Mouse (Mus musculus) limb, embryonic 14.5 days (tissue): ENCODE results near the gene Rpap1. TPM values are rescaled to one million over a fixed set of nuclear protein-coding genes. Genes with fewer than 3 reads are reported as not detected.

Experiments
- ATAC-seq: fragments of 200-750 bp; cut with Nextera tagmentation; 2 replicates; pipeline ENCODE4 v1.8.0; 2017; ENCODE audit warnings: low read depth, moderate number of reproducible peaks, moderate TSS enrichment; ENCODE audit not compliant: low FRiP score
- DNase-seq: peaks from one replicate; pipeline ENCODE4 v3.0.0-alpha.2; 2015; ENCODE audit warnings: low spot score
- H3K27ac ChIP-seq: fragments of 300-500 bp; sonication (generic); replicated peaks from 2 replicates; pipeline ENCODE4 v1.5.1; 2014; ENCODE audit warnings: low read depth, mild to moderate bottlenecking, low read length, moderate library complexity, mixed read lengths
- H3K27me3 ChIP-seq: fragments of 300-500 bp; sonication (generic); 2 replicates; pipeline ENCODE4 v1.6.1; 2014; ENCODE audit warnings: low read length, mixed read lengths; ENCODE audit not compliant: control insufficient read depth, insufficient read depth
- H3K36me3 ChIP-seq: fragments of 300-500 bp; sonication (generic); 2 replicates; pipeline ENCODE4 v1.6.1; 2014; ENCODE audit warnings: mild to moderate bottlenecking, low read length, moderate library complexity, mixed read lengths; ENCODE audit not compliant: control insufficient read depth, insufficient read depth
- H3K4me1 ChIP-seq: fragments of 300-500 bp; sonication (generic); 2 replicates; pipeline ENCODE4 v1.6.1; 2014; ENCODE audit warnings: antibody characterized with exemption, low read length, mixed read lengths; ENCODE audit not compliant: control insufficient read depth, insufficient read depth
- H3K4me2 ChIP-seq: fragments of 300-500 bp; sonication (generic); replicated peaks from 2 replicates; pipeline ENCODE4 v1.6.1; 2014; ENCODE audit warnings: low read depth, mild to moderate bottlenecking, low read length, moderate library complexity; ENCODE audit not compliant: severe bottlenecking
- H3K4me3 ChIP-seq: fragments of 300-500 bp; sonication (generic); replicated peaks from 2 replicates; pipeline ENCODE4 v1.5.1; 2014; ENCODE audit warnings: low read length
- H3K9ac ChIP-seq: fragments of 300-500 bp; sonication (generic); 2 replicates; pipeline ENCODE4 v1.6.1; 2014; ENCODE audit warnings: mild to moderate bottlenecking, low read depth, low read length, moderate library complexity; ENCODE audit not compliant: severe bottlenecking
- H3K9me3 ChIP-seq: fragments of 300-500 bp; sonication (generic); 2 replicates; pipeline ENCODE4 v1.6.1; 2016; ENCODE audit warnings: low read length; ENCODE audit not compliant: control insufficient read depth
- POLR2A ChIP-seq: fragments of 200-500 bp; IDR thresholded peaks from 2 replicates; pipeline ENCODE4 v1.8.0; 2012; ENCODE audit warnings: inconsistent platforms, mild to moderate bottlenecking, moderate library complexity, borderline replicate concordance; ENCODE audit not compliant: insufficient read depth, insufficient read length; ENCODE audit errors: extremely low read depth
- WGBS: fragments of 180-500 bp; shearing (Covaris S2); extraction: QIAGEN DNeasy Blood & Tissue Kit; methylation state at CpG from one replicate; pipeline ENCODE4 v1.1.7; 2014; 5-methylcytosine and 5-hydroxymethylcytosine counted together
- polyA plus RNA-seq, 2 experiments: library from polyadenylated mRNA; depleted of rRNA in 1 of 2; stranded (reverse) in 1 of 2; unstranded in 1 of 2; fragments of >200 nt; fragmentation: Nextera tagmentation in 1 of 2; extraction: Ambion mirVana in 1 of 2; gene quantifications; 2 replicates each; pipeline versions ENCODE4 v1.2.1 to v1.2.3; 2012 to 2014

Gene Rpap1
- polyA plus RNA-seq, 2 experiments: 22.5 to 27.7 TPM

- 5% methylated on average over 23 of the region's 31 CpGs for WGBS
- no peak; the same call in 1 of the 2 replicates for ATAC-seq
These were observed 29.7 kb downstream of the Rpap1 start for GRCm38 (mm10) chr2:119757601-119758100.

GRCm38 (mm10) chr2:119749260-119749659 lies 38.1 kb downstream of the Rpap1 start:
- no peak overlapping the region for H3K4me3 ChIP-seq
- H3K36me3 ChIP-seq: no peaks in the 10 kb centered on the region
- ATAC-seq (no peak), DNase-seq (no peak)
- WGBS: 76% methylated on average over 13 of the region's 13 CpGs
- H3K27ac ChIP-seq: no peak overlapping the region
- H3K9me3 ChIP-seq: no peaks in the 10 kb centered on the region
- H3K27me3 ChIP-seq: peaks cover 20% of the 10 kb centered on the region
- H3K4me2 ChIP-seq: no peak overlapping the region
- TF ChIP-seq POLR2A: no peak
- peaks cover 3% of the 10 kb centered on the region; the same call in 1 of the 2 replicates for H3K4me1 ChIP-seq
- no peak overlapping the region for H3K9ac ChIP-seq

More at GRCm38 (mm10) chr2:119757601-119758100, 29.7 kb downstream of the Rpap1 start:
- H3K36me3 ChIP-seq: no peaks in the 10 kb centered on the region
- H3K9ac ChIP-seq: peak overlapping the region; percentile 54
- peaks cover 9% of the 10 kb centered on the region for H3K4me1 ChIP-seq
- DNase-seq: no peak
- H3K4me2 ChIP-seq: peak overlapping the region; percentile 100
- no peak overlapping the region for H3K27ac ChIP-seq
- peak overlapping the region; percentile 57 for H3K4me3 ChIP-seq
- TF ChIP-seq POLR2A: no peak
- H3K9me3 ChIP-seq: no peaks in the 10 kb centered on the region
- peaks cover 47% of the 10 kb centered on the region for H3K27me3 ChIP-seq

GRCm38 (mm10) chr2:119747554-119747953 lies 39.8 kb downstream of the Rpap1 start:
- Histone ChIP-seq H3K9ac (no peak overlapping the region), H3K9me3 (no peaks in the 10 kb centered on the region), H3K27me3 (peaks cover 37% of the 10 kb centered on the region), H3K36me3 (no peaks in the 10 kb centered on the region), H3K4me2 (no peak overlapping the region), H3K27ac (no peak overlapping the region), H3K4me3 (no peak overlapping the region), H3K4me1 (peaks cover 13% of the 10 kb centered on the region)
- ATAC-seq (no peak), DNase-seq (no peak)
- 79% methylated on average over 7 of the region's 7 CpGs for WGBS
- no peak for TF ChIP-seq POLR2A

- ATAC-seq (no peak), DNase-seq (no peak)
- H3K4me2 ChIP-seq: no peak overlapping the region
- TF ChIP-seq POLR2A: no peak
- H3K27ac ChIP-seq: no peak overlapping the region
- H3K9me3 ChIP-seq: no peaks in the 10 kb centered on the region
- no peak overlapping the region for H3K4me3 ChIP-seq
- H3K27me3 ChIP-seq: peaks cover 39% of the 10 kb centered on the region
- no peak overlapping the region for H3K9ac ChIP-seq
- H3K36me3 ChIP-seq: no peaks in the 10 kb centered on the region
- 4% methylated on average over 1 of the region's 1 CpGs for WGBS
- peaks cover 16% of the 10 kb centered on the region for H3K4me1 ChIP-seq
These were observed 42.1 kb downstream of the Rpap1 start for GRCm38 (mm10) chr2:119745281-119745680.

GRCm38 (mm10) chr2:119744163-119745111 lies 42.9 kb downstream of the Rpap1 start:
- Histone ChIP-seq H3K27ac (no peak overlapping the region), H3K4me3 (peak overlapping the region; percentile 65), H3K9me3 (no peaks in the 10 kb centered on the region), H3K4me1 (peaks cover 16% of the 10 kb centered on the region), H3K4me2 (peak overlapping the region; percentile 35), H3K36me3 (no peaks in the 10 kb centered on the region), H3K9ac (0 out of 2 replicates have a peak overlapping the region, but pooled peaks have one; percentile 16), H3K27me3 (peaks cover 39% of the 10 kb centered on the region)
- no peak for TF ChIP-seq POLR2A
- WGBS: 4% methylated on average over 43 of the region's 46 CpGs
- DNase-seq (no peak), ATAC-seq (no peak)
